Mouse (Mus musculus): Measurements from ENCODE around the gene Gm49322. TPM values are rescaled to one million over a fixed set of nuclear protein-coding genes. Genes with fewer than 3 reads are reported as not detected.

Gene Gm49322
- total RNA-seq, 2 experiments from 2014 or later = 3.0 to 4.5 TPM

GRCm38 (mm10) chr10:80655406-80656129 is 49.7 kb downstream of the Gm49322 start:
- Histone ChIP-seq H3K27ac (peak overlapping the region; percentile 90), H3K4me3 (peak overlapping the region; percentile 77)
- DNase-seq (ENCODE audit: low spot score in 2 of 2) = no peak
- no peak for TF ChIP-seq CTCF (conservative IDR thresholded peaks at IDR 0.05)

- no peak for TF ChIP-seq CTCF (conservative IDR thresholded peaks at IDR 0.05)
- Histone ChIP-seq H3K27ac (peak overlapping the region; percentile 95), H3K4me3 (peak overlapping the region; percentile 77)
- DNase-seq (ENCODE audit: low spot score in 2 of 2) = peak; percentile 96 to 98
These were observed 50.5 kb downstream of the Gm49322 start for GRCm38 (mm10) chr10:80656130-80656862.

DNA sequence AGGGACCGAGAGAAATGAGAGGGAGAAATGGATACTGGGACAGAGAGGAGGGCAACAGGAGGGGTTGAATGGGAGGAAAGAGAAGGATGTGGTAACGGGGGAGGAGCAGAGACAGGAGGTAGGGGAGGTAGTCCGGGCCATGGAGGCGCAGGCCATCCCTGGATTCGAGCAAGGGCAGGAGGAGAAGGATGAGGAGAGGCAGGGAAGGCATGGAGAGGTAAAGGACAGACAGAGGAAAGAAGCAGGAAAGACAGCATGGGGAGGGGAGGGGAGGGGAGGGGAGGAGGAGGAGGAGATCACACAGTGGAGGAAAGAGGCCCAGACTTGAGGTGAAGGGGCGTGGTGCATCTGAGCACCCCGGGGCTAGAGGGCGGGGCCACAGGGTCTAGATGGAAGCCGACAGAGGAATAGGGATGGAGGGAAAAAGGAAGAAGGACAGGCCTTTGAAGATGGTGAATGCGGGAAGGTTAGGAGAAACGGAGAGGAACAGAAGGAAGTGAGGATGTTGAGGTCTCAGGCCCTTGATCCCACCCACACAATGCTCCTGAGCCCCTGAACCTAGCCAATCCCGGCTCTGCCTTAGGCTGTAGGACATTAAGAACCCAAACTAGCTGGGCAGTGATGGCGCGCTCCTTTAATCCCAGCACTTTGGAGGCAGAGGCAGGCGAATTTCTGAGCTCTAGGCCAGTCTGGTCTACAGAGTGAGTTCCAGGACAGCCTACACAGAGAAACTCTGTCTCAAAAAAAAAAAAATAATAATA is 51.2 kb downstream of the Gm49322 start, which contains the start of gene Btbd2:
Btbd2 (minus strand) TSS at position 209 of the 761 bp plus-strand sequence.
- DNase-seq (ENCODE audit: low spot score in 2 of 2) = no peak
- H3K4me3 ChIP-seq = peak within 1 kb of the TSS; percentile 77
- H3K27ac ChIP-seq = peak within 1 kb of the TSS; percentile 95
- TF ChIP-seq CTCF (conservative IDR thresholded peaks at IDR 0.05) = no peak

GRCm38 (mm10) chr10:80658194-80658840 is 52.5 kb downstream of the Gm49322 start:
- DNase-seq (ENCODE audit: low spot score in 2 of 2) = no peak
- H3K4me3 ChIP-seq = no peak overlapping the region
- H3K27ac ChIP-seq = 0 out of 2 replicates have a peak overlapping the region, but pooled peaks have one; percentile 56
- no peak for TF ChIP-seq CTCF (conservative IDR thresholded peaks at IDR 0.05)

GRCm38 (mm10) chr10:80658841-80659202 is 53.0 kb downstream of the Gm49322 start:
- no peak for DNase-seq (ENCODE audit: low spot score in 2 of 2)
- peak overlapping the region; percentile 56 for H3K27ac ChIP-seq
- no peak overlapping the region for H3K4me3 ChIP-seq
- no peak for TF ChIP-seq CTCF (conservative IDR thresholded peaks at IDR 0.05)

DNA sequence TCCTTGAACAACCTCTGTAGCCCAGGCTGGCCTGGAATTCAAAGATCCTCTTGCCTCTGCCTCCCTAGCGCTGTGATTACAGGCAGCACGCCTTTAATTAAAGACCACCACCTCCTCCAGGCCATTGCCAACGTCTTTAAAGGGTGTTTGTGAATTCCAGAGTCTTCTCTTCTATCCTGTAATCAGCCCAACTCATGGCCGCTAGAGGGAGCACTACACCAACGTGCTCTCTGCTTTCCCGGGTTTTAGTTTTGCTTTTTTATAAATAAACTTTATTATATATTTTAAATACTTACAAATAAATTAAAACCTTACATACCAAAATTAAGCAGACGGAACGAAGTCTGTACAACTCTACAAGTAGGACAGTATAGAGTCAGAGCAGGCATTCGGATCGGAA is 53.4 kb downstream of the Gm49322 start:
- Histone ChIP-seq H3K4me3 (peak overlapping the region; percentile 49), H3K27ac (peak overlapping the region; percentile 56)
- DNase-seq (ENCODE audit: low spot score in 2 of 2) = peak; percentile 58 to 81
- TF ChIP-seq CTCF (conservative IDR thresholded peaks at IDR 0.05) = peak; percentile 93

DNA sequence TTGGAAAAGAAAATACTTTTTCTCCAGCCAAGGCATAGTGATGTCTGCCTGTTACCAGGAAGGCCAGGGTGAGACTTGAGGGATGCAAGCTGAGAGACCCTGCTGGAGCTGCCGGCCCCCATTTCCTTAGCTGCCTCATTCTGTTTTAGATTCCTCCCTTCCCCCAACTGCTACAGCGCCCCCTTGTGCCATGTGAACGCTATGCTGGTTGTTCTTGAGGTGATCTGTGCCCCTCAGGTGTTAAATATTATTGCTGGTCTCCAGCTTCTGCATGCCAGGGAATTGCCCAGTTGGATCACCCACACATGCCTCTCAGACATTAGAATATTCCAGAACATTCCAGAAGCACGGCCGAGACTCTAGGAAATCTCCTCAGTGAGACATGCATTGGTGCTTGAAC is 55.3 kb downstream of the Gm49322 start:
- Histone ChIP-seq H3K27ac (no peak overlapping the region), H3K4me3 (no peak overlapping the region)
- peak; percentile 76 for TF ChIP-seq CTCF (conservative IDR thresholded peaks at IDR 0.05)
- no peak for DNase-seq (ENCODE audit: low spot score in 2 of 2)

GRCm38 (mm10) chr10:80663485-80664196 is 57.8 kb downstream of the Gm49322 start:
- DNase-seq (ENCODE audit: low spot score in 2 of 2) = no peak
- no peak overlapping the region for H3K4me3 ChIP-seq
- no peak for TF ChIP-seq CTCF (conservative IDR thresholded peaks at IDR 0.05)
- H3K27ac ChIP-seq = peak overlapping the region; percentile 86; the same call in 1 of the 2 replicates

GRCm38 (mm10) chr10:80664197-80665015 is 58.6 kb downstream of the Gm49322 start:
- no peak for DNase-seq (ENCODE audit: low spot score in 2 of 2)
- TF ChIP-seq CTCF (conservative IDR thresholded peaks at IDR 0.05) = no peak
- Histone ChIP-seq H3K4me3 (no peak overlapping the region; the same call in 1 of the 2 replicates), H3K27ac (peak overlapping the region; percentile 86)

GRCm38 (mm10) chr10:80665016-80665380 is 59.2 kb downstream of the Gm49322 start:
- H3K4me3 ChIP-seq = no peak overlapping the region; the same call in 1 of the 2 replicates
- TF ChIP-seq CTCF (conservative IDR thresholded peaks at IDR 0.05) = no peak
- H3K27ac ChIP-seq = peak overlapping the region; percentile 86
- no peak for DNase-seq (ENCODE audit: low spot score in 2 of 2)

Small RNA genes within 50 kb of the gene (microRNA-seq; reads per million reads assigned to microRNA genes)
- 1.3 to 3.1 reads per million in 2 experiments for gene Mir6912

Other genes starting within 250 kb of the Gm49322 start
- gene Plk5, start 249.6 kb upstream of the Gm49322 start, total RNA-seq (2021) = 10 to 100 TPM; 33.4 to 36.6 TPM
- 10 to 100 TPM; 15.5 to 17.1 TPM for gene Mex3d, start 218.4 kb upstream of the Gm49322 start, total RNA-seq (2021)
- gene Mbd3, start 206.5 kb upstream of the Gm49322 start, total RNA-seq (2021) = 100 to 1,000 TPM; 147 to 149 TPM
- gene Uqcr11, start 199.2 kb upstream of the Gm49322 start, total RNA-seq (2021) = 100 to 1,000 TPM; 404 to 413 TPM
- 10 to 100 TPM; 27.6 to 31.6 TPM for gene Tcf3, start 172.4 kb upstream of the Gm49322 start, total RNA-seq (2021)
- not detected for gene Onecut3, start 111.2 kb upstream of the Gm49322 start, total RNA-seq (2021)
- gene Atp8b3, start 66.9 kb upstream of the Gm49322 start, total RNA-seq (2021) = under 1 TPM; 0.12 to 0.31 TPM
- gene Rexo1, start 44.5 kb upstream of the Gm49322 start, total RNA-seq (2021) = 10 to 100 TPM; 51.6 to 52.8 TPM
- 10 to 100 TPM; 50.8 to 56.8 TPM for gene Klf16, start 28.7 kb upstream of the Gm49322 start, total RNA-seq (2021)
- gene Abhd17a, start 15.7 kb upstream of the Gm49322 start, total RNA-seq (2021) = 100 to 1,000 TPM; 158 to 166 TPM
- gene Scamp4, start 3.1 kb upstream of the Gm49322 start, total RNA-seq (2021) = 10 to 100 TPM; 42.9 to 43.1 TPM
- gene Adat3, start 3.1 kb upstream of the Gm49322 start, total RNA-seq (2021) = 1 to 10 TPM; 1.3 to 3.5 TPM
- gene Csnk1g2, start 16.8 kb downstream of the Gm49322 start, total RNA-seq (2021) = 100 to 1,000 TPM; 221 to 228 TPM
- 100 to 1,000 TPM; 102 to 105 TPM for gene Btbd2, start 51.0 kb downstream of the Gm49322 start, total RNA-seq (2021)
- 10 to 100 TPM; 45.3 to 46.9 TPM for gene Mknk2, start 72.1 kb downstream of the Gm49322 start, total RNA-seq (2021)
- gene Mob3a, start 96.0 kb downstream of the Gm49322 start, total RNA-seq (2021) = 10 to 100 TPM; 10.6 to 16.5 TPM
- 10 to 100 TPM; 65.0 to 69.0 TPM for gene Izumo4, start 96.2 kb downstream of the Gm49322 start, total RNA-seq (2021)
- 100 to 1,000 TPM; 145 to 153 TPM for gene Ap3d1, start 136.2 kb downstream of the Gm49322 start, total RNA-seq (2021)
- 10 to 100 TPM; 52.0 to 63.6 TPM for gene Dot1l, start 149.2 kb downstream of the Gm49322 start, total RNA-seq (2021)
- gene Sf3a2, start 192.2 kb downstream of the Gm49322 start, total RNA-seq (2021) = 10 to 100 TPM; 51.7 to 55.1 TPM
- gene Plekhj1, start 192.6 kb downstream of the Gm49322 start, total RNA-seq (2021) = 10 to 100 TPM; 68.4 to 76.3 TPM
- gene Amh, start 199.2 kb downstream of the Gm49322 start, total RNA-seq (2021) = 1 to 10 TPM; 2.7 to 5.3 TPM
- 1 to 10 TPM; 1.9 to 2.5 TPM for gene Jsrp1, start 207.5 kb downstream of the Gm49322 start, total RNA-seq (2021)
- 100 to 1,000 TPM; 478 to 493 TPM for gene Oaz1, start 220.6 kb downstream of the Gm49322 start, total RNA-seq (2021)
- 10 to 100 TPM; 49.4 to 54.3 TPM for gene Lingo3, start 238.0 kb downstream of the Gm49322 start, total RNA-seq (2021)
- 10 to 100 TPM; 51.6 to 53.3 TPM for gene Lsm7, start 249.2 kb downstream of the Gm49322 start, total RNA-seq (2021)
- gene Sppl2b, start 249.3 kb downstream of the Gm49322 start, total RNA-seq (2021) = 10 to 100 TPM; 61.2 to 63.2 TPM

Measured in layer of hippocampus, adult 2 months (tissue).